ENCODE assay signal across 25 mouse cellular contexts in genomic region chr2:30437791-30438190, GRCm38 (mm10). TPM values are rescaled to one million over a fixed set of nuclear protein-coding genes. Genes with fewer than 3 reads are reported as not detected.
"Had no signal": no experiment of that assay in that cellular context is flagged by ENCODE, and none has a peak within 500 bp of the region (broad histone marks: within the 10 kb centered on the region; RNA-seq: fewer than 3 reads in every experiment).

No protein-coding gene starts in this region.

- H3K27ac ChIP-seq: gastrocnemius, adult 2 months; heart, adult 2 months; heart, embryonic 13.5 days; heart, embryonic 15.5 days; hindbrain, embryonic 10.5 days; hindbrain, embryonic 12.5 days; hindbrain, embryonic 14.5 days; intestine, embryonic 15.5 days; layer of hippocampus, adult 2 months; left cerebral cortex, adult 2 months; liver, embryonic 13.5 days had no signal

- DNase-seq: gastrocnemius, adult 2 months; gastrocnemius, postnatal 10 days; gastrocnemius, postnatal 25 days; heart, adult 2 months; heart, postnatal 4 days; kidney, adult 18-20 months; kidney, adult 8-10 months; kidney, postnatal 10 days; kidney, postnatal 25 days; kidney, postnatal 4 days; liver; liver, embryonic 13.5 days had no signal

- H3K9me3 ChIP-seq: heart, embryonic 13.5 days; heart, embryonic 15.5 days; hindbrain, embryonic 10.5 days; hindbrain, embryonic 12.5 days; intestine, embryonic 15.5 days; liver, embryonic 13.5 days had no signal

- H3K4me3 ChIP-seq: gastrocnemius, adult 2 months; heart, adult 2 months; heart, embryonic 13.5 days; heart, embryonic 15.5 days; hindbrain, embryonic 10.5 days; hindbrain, embryonic 12.5 days; intestine, embryonic 15.5 days; layer of hippocampus, adult 2 months; left cerebral cortex, adult 2 months; liver, embryonic 13.5 days had no signal

- H3K27me3 ChIP-seq: heart, embryonic 13.5 days; heart, embryonic 15.5 days; hindbrain, embryonic 12.5 days; intestine, embryonic 15.5 days; liver, embryonic 13.5 days had no signal

- H3K9ac ChIP-seq: heart, embryonic 13.5 days; heart, embryonic 15.5 days; hindbrain, embryonic 12.5 days; hindbrain, embryonic 14.5 days; intestine, embryonic 15.5 days; liver, embryonic 13.5 days had no signal

- ATAC-seq: hindbrain, embryonic 16.5 days; inflammation-experienced regulatory T-cells, adult 6 months; intestine, embryonic 15.5 days; intestine, postnatal 0 days had no signal

- H3K4me2 ChIP-seq: heart, embryonic 11.5 days; heart, embryonic 13.5 days; heart, embryonic 15.5 days; hindbrain, embryonic 12.5 days; hindbrain, embryonic 14.5 days; intestine, embryonic 15.5 days; liver, embryonic 11.5 days; liver, embryonic 13.5 days had no signal

RNA-seq across cellular contexts. Expression of gene Ier5l, which starts 36.2 kb away (rescaled TPM):
- polyA plus RNA-seq: inflammation-experienced regulatory T-cells, adult 6 months had no signal
